Mouse (Mus musculus): ENCODE data around the gene Sdk1. TPM values are rescaled to one million over a fixed set of nuclear protein-coding genes. Genes with fewer than 3 reads are reported as not detected.

Sdk1 gene
- polyA plus RNA-seq, 1 experiment: 1.0 TPM

GRCm38 (mm10) chr5:141393846-141394245, 152.6 kb downstream of the Sdk1 start:
- Histone ChIP-seq H3K4me3 (ENCODE audit: low read depth, low read length) (no peak overlapping the region), H3K27me3 (ENCODE audit: control insufficient read depth, insufficient read depth, low read length) (no peaks in the 10 kb centered on the region), H3K27ac (ENCODE audit: insufficient read depth, low read depth, low read length) (no peak overlapping the region), H3K36me3 (ENCODE audit: control insufficient read depth, insufficient read depth, low read length) (no peaks in the 10 kb centered on the region), H3K4me1 (ENCODE audit: control insufficient read depth, insufficient read depth, insufficient read length, low read length) (peaks cover 7% of the 10 kb centered on the region; the same call in 1 of the 2 replicates)
- TF ChIP-seq POLR2A (IDR thresholded peaks at IDR 0.05; ENCODE audit: low read depth, low read length) (no peak), CTCF (IDR thresholded peaks at IDR 0.05; ENCODE audit: extremely low read depth, insufficient read length, insufficient replicate concordance, low read depth, low read length) (no peak)
- WGBS: 84% methylated on average over 4 of the region's 4 CpGs

GRCm38 (mm10) chr5:141394586-141394985, 153.3 kb downstream of the Sdk1 start:
- WGBS: 90% methylated on average over 8 of the region's 8 CpGs
- no peaks in the 10 kb centered on the region for H3K36me3 ChIP-seq (ENCODE audit: control insufficient read depth, insufficient read depth, low read length)
- H3K27ac ChIP-seq (ENCODE audit: insufficient read depth, low read depth, low read length): no peak overlapping the region

DNA sequence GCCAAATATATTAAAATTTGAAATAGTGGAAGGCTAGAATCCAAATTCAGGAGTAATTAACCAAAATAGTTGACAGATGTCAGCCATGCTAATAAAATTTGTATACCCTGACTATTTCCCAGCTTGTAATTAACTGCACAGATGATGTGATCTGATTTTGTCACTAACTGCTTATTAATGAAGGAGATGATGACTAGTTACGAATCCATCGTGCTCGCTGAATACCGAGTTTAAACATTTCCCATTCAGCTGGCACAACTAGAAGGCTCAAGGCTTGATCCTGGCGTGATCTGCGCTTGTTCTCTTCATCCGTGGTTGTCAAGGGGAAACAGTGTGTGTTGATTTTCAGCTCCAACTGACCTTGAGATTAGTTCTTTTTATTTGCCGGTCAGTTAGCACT, 162.5 kb downstream of the Sdk1 start:
- Histone ChIP-seq H3K4me3 (ENCODE audit: low read depth, low read length) (no peak overlapping the region), H3K27me3 (ENCODE audit: control insufficient read depth, insufficient read depth, low read length) (no peaks in the 10 kb centered on the region), H3K27ac (ENCODE audit: insufficient read depth, low read depth, low read length) (no peak overlapping the region), H3K4me1 (ENCODE audit: control insufficient read depth, insufficient read depth, insufficient read length, low read length) (no peaks in the 10 kb centered on the region), H3K36me3 (ENCODE audit: control insufficient read depth, insufficient read depth, low read length) (no peaks in the 10 kb centered on the region)
- WGBS: 81% methylated on average over 8 of the region's 8 CpGs
- TF ChIP-seq POLR2A (IDR thresholded peaks at IDR 0.05; ENCODE audit: low read depth, low read length): no peak
- no peak for TF ChIP-seq CTCF (IDR thresholded peaks at IDR 0.05; ENCODE audit: extremely low read depth, insufficient read length, insufficient replicate concordance, low read depth, low read length)

More at GRCm38 (mm10) chr5:141394586-141394985, 153.3 kb downstream of the Sdk1 start:
- H3K27me3 ChIP-seq (ENCODE audit: control insufficient read depth, insufficient read depth, low read length): no peaks in the 10 kb centered on the region
- H3K4me3 ChIP-seq (ENCODE audit: low read depth, low read length): no peak overlapping the region
- TF ChIP-seq CTCF (IDR thresholded peaks at IDR 0.05; ENCODE audit: extremely low read depth, insufficient read length, insufficient replicate concordance, low read depth, low read length) (no peak), POLR2A (IDR thresholded peaks at IDR 0.05; ENCODE audit: low read depth, low read length) (no peak)
- peaks cover 7% of the 10 kb centered on the region; the same call in 1 of the 2 replicates for H3K4me1 ChIP-seq (ENCODE audit: control insufficient read depth, insufficient read depth, insufficient read length, low read length)

- Histone ChIP-seq H3K4me3 (ENCODE audit: low read depth, low read length) (no peak overlapping the region), H3K27ac (ENCODE audit: insufficient read depth, low read depth, low read length) (no peak overlapping the region), H3K4me1 (ENCODE audit: control insufficient read depth, insufficient read depth, insufficient read length, low read length) (no peaks in the 10 kb centered on the region), H3K36me3 (ENCODE audit: control insufficient read depth, insufficient read depth, low read length) (no peaks in the 10 kb centered on the region), H3K27me3 (ENCODE audit: control insufficient read depth, insufficient read depth, low read length) (no peaks in the 10 kb centered on the region)
- 57% methylated on average over 2 of the region's 2 CpGs for WGBS
- TF ChIP-seq POLR2A (IDR thresholded peaks at IDR 0.05; ENCODE audit: low read depth, low read length): no peak
- no peak for TF ChIP-seq CTCF (IDR thresholded peaks at IDR 0.05; ENCODE audit: extremely low read depth, insufficient read length, insufficient replicate concordance, low read depth, low read length)
Observed at GRCm38 (mm10) chr5:141404651-141405050, 163.4 kb downstream of the Sdk1 start.

GRCm38 (mm10) chr5:141406926-141407325, 165.6 kb downstream of the Sdk1 start:
- H3K36me3 ChIP-seq (ENCODE audit: control insufficient read depth, insufficient read depth, low read length): no peaks in the 10 kb centered on the region
- 58% methylated on average over 7 of the region's 7 CpGs for WGBS
- TF ChIP-seq POLR2A (IDR thresholded peaks at IDR 0.05; ENCODE audit: low read depth, low read length): no peak
- no peak for TF ChIP-seq CTCF (IDR thresholded peaks at IDR 0.05; ENCODE audit: extremely low read depth, insufficient read length, insufficient replicate concordance, low read depth, low read length)
- H3K4me3 ChIP-seq (ENCODE audit: low read depth, low read length): no peak overlapping the region
- no peak overlapping the region for H3K27ac ChIP-seq (ENCODE audit: insufficient read depth, low read depth, low read length)
- no peaks in the 10 kb centered on the region for H3K27me3 ChIP-seq (ENCODE audit: control insufficient read depth, insufficient read depth, low read length)
- H3K4me1 ChIP-seq (ENCODE audit: control insufficient read depth, insufficient read depth, insufficient read length, low read length): no peaks in the 10 kb centered on the region

- H3K4me3 ChIP-seq (ENCODE audit: low read depth, low read length): no peak overlapping the region
- 73% methylated on average over 11 of the region's 11 CpGs for WGBS
- no peaks in the 10 kb centered on the region for H3K27me3 ChIP-seq (ENCODE audit: control insufficient read depth, insufficient read depth, low read length)
- no peak for TF ChIP-seq CTCF (IDR thresholded peaks at IDR 0.05; ENCODE audit: extremely low read depth, insufficient read length, insufficient replicate concordance, low read depth, low read length)
- TF ChIP-seq POLR2A (IDR thresholded peaks at IDR 0.05; ENCODE audit: low read depth, low read length): no peak
- peaks cover 2% of the 10 kb centered on the region; the same call in 1 of the 2 replicates for H3K4me1 ChIP-seq (ENCODE audit: control insufficient read depth, insufficient read depth, insufficient read length, low read length)
- no peaks in the 10 kb centered on the region for H3K36me3 ChIP-seq (ENCODE audit: control insufficient read depth, insufficient read depth, low read length)
- H3K27ac ChIP-seq (ENCODE audit: insufficient read depth, low read depth, low read length): no peak overlapping the region
Observed at GRCm38 (mm10) chr5:141413013-141413412, 171.7 kb downstream of the Sdk1 start.

DNA sequence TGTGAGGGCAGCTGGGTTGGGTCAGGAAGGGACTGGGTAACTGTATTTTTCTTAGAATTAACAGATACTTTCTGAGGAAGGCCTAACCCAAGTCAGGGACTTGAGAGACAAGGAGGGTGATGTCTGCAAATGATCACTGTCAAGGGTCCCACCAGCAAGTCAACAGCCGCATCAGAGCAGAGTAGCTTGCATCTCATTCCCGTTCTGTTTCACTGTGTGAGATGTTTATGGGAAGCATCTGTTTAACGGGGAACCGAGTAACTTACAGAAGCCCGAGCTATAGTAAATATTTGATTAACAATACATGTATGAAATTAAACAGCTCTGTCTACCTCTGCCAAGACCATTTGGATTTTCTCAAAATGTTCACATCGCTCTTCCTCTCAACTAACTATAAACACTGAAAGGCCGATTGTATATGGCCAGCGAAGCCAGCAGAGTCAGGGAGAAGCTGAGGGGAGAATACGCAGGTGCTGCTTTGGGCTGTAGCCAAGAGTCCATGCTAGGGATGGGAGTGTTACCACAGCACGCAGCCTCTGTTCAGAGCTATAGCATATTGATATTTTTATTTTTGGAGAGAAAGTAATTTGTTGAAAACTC, 174.5 kb downstream of the Sdk1 start:
- Histone ChIP-seq H3K4me1 (ENCODE audit: control insufficient read depth, insufficient read depth, insufficient read length, low read length) (peaks cover 2% of the 10 kb centered on the region; the same call in 1 of the 2 replicates), H3K27ac (ENCODE audit: insufficient read depth, low read depth, low read length) (no peak overlapping the region), H3K27me3 (ENCODE audit: control insufficient read depth, insufficient read depth, low read length) (no peaks in the 10 kb centered on the region), H3K4me3 (ENCODE audit: low read depth, low read length) (no peak overlapping the region), H3K36me3 (ENCODE audit: control insufficient read depth, insufficient read depth, low read length) (no peaks in the 10 kb centered on the region)
- 42% methylated on average over 10 of the region's 10 CpGs for WGBS
- TF ChIP-seq POLR2A (IDR thresholded peaks at IDR 0.05; ENCODE audit: low read depth, low read length): no peak
- TF ChIP-seq CTCF (IDR thresholded peaks at IDR 0.05; ENCODE audit: extremely low read depth, insufficient read length, insufficient replicate concordance, low read depth, low read length): no peak

All from small intestine, adult 2 months (tissue).